Mouse (Mus musculus) central nervous system, embryonic 18 days (tissue): ENCODE results near the gene Ppp2r2c. TPM values are rescaled to one million over a fixed set of nuclear protein-coding genes. Genes with fewer than 3 reads are reported as not detected.

Experiments used
- polyA plus RNA-seq: library from polyadenylated mRNA; depleted of rRNA; stranded (reverse); fragments of >200 nt; gene quantifications from 2 replicates; pipeline ENCODE4 v1.2.3, GENCODE M21; 2012; rRNA removed

The Ppp2r2c gene
- 132 and 135 TPM in 2 replicates for polyA plus RNA-seq

DNA sequence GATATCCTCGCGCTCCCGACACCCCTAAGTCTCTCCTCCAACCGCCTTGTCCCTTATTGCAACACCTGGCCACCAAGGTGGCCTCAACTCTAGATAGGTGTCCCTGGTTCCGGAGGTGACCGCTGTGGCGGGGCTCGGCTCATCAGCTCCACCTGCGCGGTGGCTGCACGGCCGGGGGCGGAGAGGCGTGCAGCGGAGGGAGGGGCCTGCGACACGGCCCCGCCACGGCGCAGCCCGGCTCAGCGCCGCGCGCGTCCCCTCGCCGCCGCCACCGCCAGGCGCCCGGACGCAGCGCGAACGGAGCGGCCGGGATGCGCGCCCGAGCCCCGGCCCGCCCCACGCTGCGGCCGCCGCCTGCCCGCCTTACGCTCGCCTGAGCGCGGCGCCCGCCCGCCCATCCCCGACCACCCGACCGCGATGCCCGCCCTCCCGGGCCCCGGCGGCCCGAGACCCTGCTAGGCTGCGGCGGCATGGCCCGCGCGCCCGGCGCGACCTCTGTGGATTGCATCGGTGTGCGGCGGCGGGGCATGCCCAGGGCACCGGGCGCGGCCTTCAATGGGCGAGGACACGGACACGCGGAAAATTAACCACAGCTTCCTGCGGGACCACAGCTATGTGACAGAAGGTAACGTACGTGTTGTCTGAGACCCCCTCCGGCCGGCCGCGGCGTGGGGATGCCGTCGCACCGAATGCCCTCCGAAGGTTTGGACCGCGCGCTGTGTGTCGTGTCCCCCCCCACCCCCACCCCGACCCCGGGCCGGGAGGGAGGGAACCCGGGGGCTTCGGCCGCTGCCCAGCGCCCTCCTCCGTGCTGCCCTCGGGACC, at the start of gene Ppp2r2c:
TSS of gene Ppp2r2c (plus strand) at position 248 of the 825 bp plus-strand sequence.

GRCm38 (mm10) chr5:36829913-36830879, 38.1 kb upstream of the Ppp2r2c start, which contains the start of gene Man2b2:
TSS of gene Man2b2 (minus strand) at chr5:36830653.

DNA sequence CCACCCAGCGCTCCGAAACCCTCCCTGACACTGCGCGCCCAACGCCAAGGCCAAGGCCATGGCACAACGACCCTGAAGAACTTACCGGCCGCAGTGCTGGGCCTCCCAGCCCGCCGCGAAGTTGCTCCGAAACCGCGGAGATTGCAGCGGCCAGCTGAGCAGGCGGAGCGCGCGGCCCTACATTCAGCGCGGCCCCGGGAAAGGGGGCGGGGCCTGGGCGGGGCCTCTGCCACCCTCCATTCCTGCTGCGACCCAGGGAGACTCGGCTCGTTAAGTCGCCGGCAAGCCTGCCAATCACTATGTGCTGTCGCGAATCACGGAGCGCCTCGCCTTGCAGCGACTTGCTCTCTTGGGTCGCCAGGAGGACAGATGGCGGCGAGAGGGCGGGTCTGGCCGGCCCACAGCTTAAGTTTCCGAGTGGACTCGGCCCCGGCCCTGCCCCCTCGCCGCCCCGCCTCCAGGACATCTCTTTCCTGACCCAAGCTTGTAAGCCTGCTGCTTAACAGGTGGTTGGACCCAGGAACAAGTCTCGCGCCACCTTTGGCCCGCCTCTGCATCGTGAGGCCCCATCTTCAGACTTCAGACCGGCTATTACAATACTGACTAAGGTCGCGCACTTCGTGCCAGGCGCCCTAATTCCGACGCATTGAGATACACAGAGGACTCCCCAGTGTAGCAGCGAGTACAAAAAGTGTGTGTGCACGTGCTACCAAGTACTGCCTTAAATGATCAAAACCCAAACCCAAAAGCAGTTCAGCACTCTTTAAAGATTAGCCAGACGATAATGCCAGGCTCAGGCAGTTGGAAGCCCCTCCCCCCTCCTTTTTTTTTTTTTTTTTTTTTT, 120.7 kb downstream of the Ppp2r2c start, which contains the start of gene Wfs1:
TSS of gene Wfs1 (minus strand) at position 425 of the 844 bp plus-strand sequence.

Other genes starting within 250 kb of the Ppp2r2c start
- gene D5Ertd579e, start 172.5 kb upstream of the Ppp2r2c start, polyA plus RNA-seq = 40.5 and 43.5 TPM in 2 replicates
- 28.7 and 31.9 TPM in 2 replicates for gene Bloc1s4, start 119.9 kb upstream of the Ppp2r2c start, polyA plus RNA-seq
- gene Mrfap1, start 71.7 kb upstream of the Ppp2r2c start, polyA plus RNA-seq = 197 and 202 TPM in 2 replicates
- 10.7 and 12.1 TPM in 2 replicates for gene Man2b2, start 37.9 kb upstream of the Ppp2r2c start, polyA plus RNA-seq
- gene Wfs1, start 120.7 kb downstream of the Ppp2r2c start, polyA plus RNA-seq = 6.4 and 9.6 TPM in 2 replicates
- 16.5 and 17.5 TPM in 2 replicates for gene Gm1043, start 216.9 kb downstream of the Ppp2r2c start, polyA plus RNA-seq